ENCODE assay signal across 27 mouse cellular contexts in genomic region chr16:21829711-21830110, GRCm38 (mm10). TPM values are rescaled to one million over a fixed set of nuclear protein-coding genes. Genes with fewer than 3 reads are reported as not detected.
DNase-seq lines count a peak whose midpoint lies in the region; ATAC-seq and TF ChIP-seq lines count a peak whose summit lies in the region.
"Had no signal": no experiment of that assay in that cellular context is flagged by ENCODE, and none has a peak within 500 bp of the region (broad histone marks: within the 10 kb centered on the region; RNA-seq: fewer than 3 reads in every experiment).

No protein-coding gene starts in this region.

- H3K27ac ChIP-seq in embryonic facial prominence, embryonic 14.5 days (replicated peaks; ENCODE audit: low read depth, low read length), result no peak overlapping the region
- no peak overlapping the region for H3K27ac ChIP-seq in embryonic facial prominence, embryonic 10.5 days (replicated peaks)
- H3K27ac ChIP-seq in CH12.LX (ENCODE audit: insufficient read depth, low read depth), result no peak overlapping the region
- H3K27ac ChIP-seq: embryonic facial prominence, embryonic 15.5 days; forebrain, embryonic 12.5 days; hindbrain, postnatal 0 days; layer of hippocampus, adult 2 months; limb, embryonic 13.5 days; lung, embryonic 15.5 days; midbrain, embryonic 12.5 days; stomach, postnatal 0 days had no signal

- TF ChIP-seq POLR2A in CH12.LX (IDR thresholded peaks at IDR 0.05; ENCODE audit: low read depth, low read length), result no peak

- H3K36me3 ChIP-seq in embryonic facial prominence, embryonic 14.5 days (ENCODE audit: control insufficient read depth, insufficient read depth, low read length), result no peaks in the 10 kb centered on the region
- no peaks in the 10 kb centered on the region for H3K36me3 ChIP-seq in embryonic facial prominence, embryonic 10.5 days (replicated peaks)
- H3K36me3 ChIP-seq in CH12.LX (replicated peaks in 1 of 2; ENCODE audit: control insufficient read depth in 1 of 2, insufficient read depth in 1 of 2, low read length in 1 of 2), result no peaks in the 10 kb centered on the region
- H3K36me3 ChIP-seq: embryonic facial prominence, embryonic 15.5 days; forebrain, embryonic 12.5 days; G1E; limb, embryonic 13.5 days; lung, embryonic 15.5 days; midbrain, embryonic 12.5 days had no signal

- dilution Hi-C loops in CH12.LX (cut with MboI; ENCODE audit: extremely low pct_ligation_motif_present, extremely low pct_unique_long_range_greater_than_20kb, low sequenced_read_pairs), result no loop called here

- no peak overlapping the region for H3K4me3 ChIP-seq in embryonic facial prominence, embryonic 14.5 days (ENCODE audit: low read depth, low read length)
- H3K4me3 ChIP-seq in embryonic facial prominence, embryonic 10.5 days, result no peak overlapping the region
- no peak overlapping the region for H3K4me3 ChIP-seq in CH12.LX (replicated peaks in 1 of 3; ENCODE audit: low read depth in 2 of 3, low read length in 2 of 3, poor library complexity in 1 of 3)
- H3K4me3 ChIP-seq: embryonic facial prominence, embryonic 15.5 days; forebrain, embryonic 12.5 days; layer of hippocampus, adult 2 months; limb, embryonic 13.5 days; lung, embryonic 15.5 days; megakaryocyte, embryonic 14.5 days; midbrain, embryonic 12.5 days had no signal

- TF ChIP-seq CTCF in CH12.LX (conservative IDR thresholded peaks at IDR 0.05 in 1 of 2, IDR thresholded peaks at IDR 0.05 in 1 of 2; ENCODE audit: low read depth in 2 of 2, low read length in 2 of 2), result no peak

- TF ChIP-seq RAD21 in CH12.LX (IDR thresholded peaks at IDR 0.05; ENCODE audit: low read depth, low read length), result no peak

- H3K79me2 ChIP-seq in CH12.LX (replicated peaks; ENCODE audit: control insufficient read depth, extremely low read depth, insufficient read depth, poor library complexity, severe bottlenecking), result no peaks in the 10 kb centered on the region

- no peaks in the 10 kb centered on the region for H3K9me3 ChIP-seq in embryonic facial prominence, embryonic 14.5 days (ENCODE audit: control insufficient read depth, low read length)
- no peaks in the 10 kb centered on the region for H3K9me3 ChIP-seq in embryonic facial prominence, embryonic 10.5 days
- no peaks in the 10 kb centered on the region for H3K9me3 ChIP-seq in CH12.LX (replicated peaks; ENCODE audit: low read length)
- H3K9me3 ChIP-seq: embryonic facial prominence, embryonic 15.5 days; forebrain, embryonic 12.5 days; G1E; limb, embryonic 13.5 days; lung, embryonic 15.5 days; megakaryocyte, embryonic 14.5 days; midbrain, embryonic 12.5 days had no signal

- no peak overlapping the region for H3K4me2 ChIP-seq in embryonic facial prominence, embryonic 14.5 days (ENCODE audit: low read depth, low read length)
- 0 out of 2 replicates have a peak overlapping the region, but pooled peaks have one; percentile 21 for H3K4me2 ChIP-seq in CH12.LX (ENCODE audit: insufficient read depth, low read depth, poor library complexity, severe bottlenecking)
- H3K4me2 ChIP-seq: embryonic facial prominence, embryonic 15.5 days; forebrain, embryonic 12.5 days; limb, embryonic 13.5 days; liver, embryonic 11.5 days; lung, embryonic 15.5 days; midbrain, embryonic 12.5 days had no signal

- ATAC-seq in embryonic facial prominence, embryonic 14.5 days (ENCODE audit: low read depth), result no peak
- peak; percentile 51 for ATAC-seq in common myeloid progenitor, adult 5-6 weeks (replicated peaks; ENCODE audit: low read depth, poor library complexity, severe bottlenecking)
- ATAC-seq: hindbrain, postnatal 0 days had no signal

- 35% methylated on average over 5 of the region's 5 CpGs for WGBS in embryonic facial prominence, embryonic 14.5 days
- WGBS in embryonic facial prominence, embryonic 10.5 days, result 45% methylated on average over 5 of the region's 5 CpGs

- in situ Hi-C loops in CH12.LX (cut with MboI; ENCODE audit: low pct_ligation_motif_present, low pct_unique_long_range_greater_than_20kb, low sequenced_read_pairs), result loop anchor here (10.0 to 25.0 kb wide), 2 partner anchors 183 to 295 kb away; partner anchors contain the start of gene Senp2

- H3K27me3 ChIP-seq in embryonic facial prominence, embryonic 14.5 days (replicated peaks; ENCODE audit: control insufficient read depth, insufficient read depth, low read length), result no peaks in the 10 kb centered on the region
- H3K27me3 ChIP-seq in embryonic facial prominence, embryonic 10.5 days (replicated peaks; ENCODE audit: low read depth, poor library complexity, severe bottlenecking), result no peaks in the 10 kb centered on the region
- H3K27me3 ChIP-seq in CH12.LX (replicated peaks), result no peaks in the 10 kb centered on the region
- H3K27me3 ChIP-seq: embryonic facial prominence, embryonic 15.5 days; forebrain, embryonic 12.5 days; limb, embryonic 13.5 days; lung, embryonic 15.5 days; midbrain, embryonic 12.5 days had no signal

- H3K4me1 ChIP-seq in embryonic facial prominence, embryonic 14.5 days (ENCODE audit: control insufficient read depth, insufficient read depth, low read length), result no peaks in the 10 kb centered on the region
- H3K4me1 ChIP-seq in embryonic facial prominence, embryonic 10.5 days, result peaks cover 9% of the 10 kb centered on the region
- peaks cover 3 to 9% of the 10 kb centered on the region in 2 experiments; a peak in 3 of 4 replicates for H3K4me1 ChIP-seq in CH12.LX (ENCODE audit: control insufficient read depth in 1 of 2, insufficient read depth in 2 of 2)
- H3K4me1 ChIP-seq: embryonic facial prominence, embryonic 15.5 days; forebrain, embryonic 12.5 days; midbrain, embryonic 12.5 days had no signal

- peak; percentile 39 for DNase-seq in embryonic facial prominence, embryonic 14.5 days (ENCODE audit: low spot score)
- no peak for DNase-seq in embryonic facial prominence, embryonic 10.5 days (ENCODE audit: low spot score)
- DNase-seq in 3134 (ENCODE audit: extremely low read depth, insufficient read length, low spot score) (peak; percentile 60), CH12.LX (ENCODE audit: extremely low read depth) (peak; percentile 46)
- no peak for DNase-seq in cerebellum, adult 11 months
- DNase-seq in lung, postnatal 25 days (ENCODE audit: low spot score), result no peak
- no peak for DNase-seq in adrenal gland, postnatal 25 days
- DNase-seq: adrenal gland, adult 2 months; cerebellum, adult 9-11 months; gastrocnemius, postnatal 10 days; heart, postnatal 14 days; kidney, adult 11 months; kidney, postnatal 36 days; lung, postnatal 36 days; thymus, adult 18-20 months had no signal

- TF ChIP-seq EP300 in CH12.LX (IDR thresholded peaks at IDR 0.05; ENCODE audit: low read length), result 0 out of 2 replicates have a peak, but pooled peaks have one; percentile 29

- H3K9ac ChIP-seq in embryonic facial prominence, embryonic 14.5 days (ENCODE audit: low read depth, low read length), result no peak overlapping the region
- no peak overlapping the region for H3K9ac ChIP-seq in CH12.LX (ENCODE audit: insufficient read depth, low read depth)
- H3K9ac ChIP-seq: embryonic facial prominence, embryonic 15.5 days; forebrain, embryonic 12.5 days; limb, embryonic 13.5 days; lung, embryonic 15.5 days; midbrain, embryonic 12.5 days had no signal

TF ChIP-seq in CH12.LX, 34 proteins besides CTCF, POLR2A, EP300 and RAD21:
- TF ChIP-seq MAZ (IDR thresholded peaks at IDR 0.05; ENCODE audit: low read depth, low read length) (no peak), CHD1 (IDR thresholded peaks at IDR 0.05; ENCODE audit: low read depth, low read length) (no peak), HCFC1 (IDR thresholded peaks at IDR 0.05; ENCODE audit: low read depth, low read length) (no peak), NELFE (IDR thresholded peaks at IDR 0.05; ENCODE audit: low read depth, low read length) (no peak), MAFK (IDR thresholded peaks at IDR 0.05; ENCODE audit: insufficient replicate concordance, low read length) (no peak), GABPA (IDR thresholded peaks at IDR 0.05; ENCODE audit: insufficient replicate concordance, low read depth, low read length) (no peak), USF2 (conservative IDR thresholded peaks at IDR 0.05; ENCODE audit: low read depth, low read length) (no peak), SIN3A (IDR thresholded peaks at IDR 0.05; ENCODE audit: low read length) (no peak), MEF2A (IDR thresholded peaks at IDR 0.05; ENCODE audit: borderline replicate concordance, low read depth, low read length) (no peak), JUN (IDR thresholded peaks at IDR 0.05; ENCODE audit: insufficient read depth, low read depth, low read length) (no peak), ZC3H11A (IDR thresholded peaks at IDR 0.05; ENCODE audit: low read depth, low read length) (no peak), CHD2 (IDR thresholded peaks at IDR 0.05; ENCODE audit: low read length) (no peak), ZKSCAN1 (IDR thresholded peaks at IDR 0.05; ENCODE audit: borderline replicate concordance, low read depth, low read length) (no peak), POLR2AphosphoS2 (IDR thresholded peaks at IDR 0.05; ENCODE audit: low read depth, low read length) (no peak), KAT2A (IDR thresholded peaks at IDR 0.05; ENCODE audit: insufficient replicate concordance, low read length) (no peak), ZNF384 (IDR thresholded peaks at IDR 0.05; ENCODE audit: low read depth, low read length) (no peak)

RNA-seq across cellular contexts. Expression of gene Map3k13, which starts 35.6 kb away (rescaled TPM):
- 0.84 and 0.95 TPM in 2 replicates for polyA plus RNA-seq in embryonic facial prominence, embryonic 14.5 days (2014; fragmentation: Nextera tagmentation; extraction: Ambion mirVana)
- 1.9 and 2.1 TPM in 2 replicates for polyA plus RNA-seq in embryonic facial prominence, embryonic 10.5 days (2016; fragmentation: Nextera tagmentation; extraction: Ambion mirVana)
- total RNA-seq in CH12.LX (2012; rRNA removed) (0.42 and 0.89 TPM in 2 replicates), CH12.LX (2014; rRNA removed) (0.20 and 0.32 TPM in 2 replicates)
- polyA plus RNA-seq in CH12.LX (2012; ENCODE audit: insufficient read length, low read depth), result 1.3 TPM in 2 replicates
- 0.05 and 0.69 TPM in 2 replicates for total RNA-seq in common myeloid progenitor, adult 5-6 weeks (2017)
- total RNA-seq in adrenal gland, postnatal 25 days (2021), result 1.0 and 1.2 TPM in 2 replicates

RNA-seq across cellular contexts. Expression of gene Ehhadh, which starts 42.1 kb away (rescaled TPM):
- polyA plus RNA-seq in embryonic facial prominence, embryonic 14.5 days (2014; fragmentation: Nextera tagmentation; extraction: Ambion mirVana), result 2.2 and 2.5 TPM in 2 replicates
- polyA plus RNA-seq in embryonic facial prominence, embryonic 10.5 days (2016; fragmentation: Nextera tagmentation; extraction: Ambion mirVana), result 1.8 and 2.1 TPM in 2 replicates
- total RNA-seq in CH12.LX (2012; rRNA removed) (2.9 TPM in 2 replicates), CH12.LX (2014; rRNA removed) (0.47 and 0.93 TPM in 2 replicates)
- polyA plus RNA-seq in CH12.LX (2012; ENCODE audit: insufficient read length, low read depth), result 0.86 and 1.1 TPM in 2 replicates
- 3.3 and 5.2 TPM in 2 replicates for total RNA-seq in common myeloid progenitor, adult 5-6 weeks (2017)
- total RNA-seq in adrenal gland, postnatal 25 days (2021), result 29.8 and 38.0 TPM in 2 replicates

Comparison
In these comparisons a context has a peak if more than half of its experiments do, and no peak if none do; other contexts are left out.
1. DNase-seq: peak in embryonic facial prominence, embryonic 14.5 days (single experiment), 3134 (single experiment) and CH12.LX (single experiment); none in embryonic facial prominence, embryonic 10.5 days (single experiment), cerebellum, adult 11 months (single experiment), lung, postnatal 25 days (single experiment) and adrenal gland, postnatal 25 days (single experiment).